Comparison of ENCODE assay signal across 22 mouse cellular contexts in the genomic region with DNA sequence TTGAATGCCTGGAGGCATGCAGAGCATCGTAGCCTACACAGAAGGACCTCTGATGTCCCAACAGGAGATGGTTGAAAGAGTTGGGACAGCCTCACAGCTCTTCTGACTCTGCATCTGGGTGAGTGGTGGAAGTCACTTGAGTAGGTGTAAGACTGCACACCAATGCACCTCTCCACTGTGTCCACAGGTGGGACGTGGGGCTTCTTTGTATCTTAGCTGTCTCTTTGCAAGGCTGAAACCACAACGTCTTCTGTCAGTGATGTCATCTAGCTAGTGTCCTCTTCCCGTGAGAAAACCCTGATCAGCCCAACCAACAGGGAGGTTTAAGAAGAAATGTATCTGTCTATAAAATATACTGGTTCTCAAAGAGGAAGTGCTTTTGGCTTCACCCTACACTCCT. TPM values are rescaled to one million over a fixed set of nuclear protein-coding genes. Genes with fewer than 3 reads are reported as not detected.
DNase-seq lines count a peak whose midpoint lies in the region; ATAC-seq and TF ChIP-seq lines count a peak whose summit lies in the region.
"Had no signal": no experiment of that assay in that cellular context is flagged by ENCODE, and none has a peak within 500 bp of the region (broad histone marks: within the 10 kb centered on the region; RNA-seq: fewer than 3 reads in every experiment).

No protein-coding gene starts in this region.

- no peak for TF ChIP-seq POLR2A in heart, adult 2 months (IDR thresholded peaks at IDR 0.05; ENCODE audit: insufficient read depth, low read depth, low read length)

- H3K9me3 ChIP-seq in heart, embryonic 14.5 days (ENCODE audit: control insufficient read depth, low read length) = no peaks in the 10 kb centered on the region
- H3K9me3 ChIP-seq in midbrain, embryonic 15.5 days = no peaks in the 10 kb centered on the region
- H3K9me3 ChIP-seq: embryonic facial prominence, embryonic 15.5 days; hindbrain, embryonic 15.5 days; lung, embryonic 15.5 days had no signal

- no peak for DNase-seq in heart, adult 2 months
- peak; percentile 64 for DNase-seq in CD4-positive, CD25-positive, alpha-beta regulatory T cell, adult 2 months (ENCODE audit: low read depth, low spot score)
- peak; percentile 77 for DNase-seq in induced T-regulatory cell, adult 2 months (ENCODE audit: low read depth)
- peak; percentile 68 to 70 for DNase-seq in natural killer cell, adult 2 months (ENCODE audit: low spot score in 2 of 2)
- no peak for DNase-seq in lung, adult 18-20 months
- DNase-seq: adrenal gland, adult 8-10 months; cerebellum, adult 18-20 months; gastrocnemius, postnatal 10 days; heart, postnatal 14 days; kidney, adult 11 months; kidney, postnatal 10 days; midbrain, embryonic 14.5 days; right cerebral cortex, adult 18-20 months; spleen, adult 18-20 months had no signal

- H3K4me2 ChIP-seq in heart, embryonic 14.5 days (ENCODE audit: low read length) = no peak overlapping the region
- H3K4me2 ChIP-seq in midbrain, embryonic 15.5 days = no peak overlapping the region
- H3K4me2 ChIP-seq: embryonic facial prominence, embryonic 15.5 days; hindbrain, embryonic 15.5 days; lung, embryonic 15.5 days had no signal

- H3K4me3 ChIP-seq in heart, embryonic 14.5 days (ENCODE audit: control insufficient read depth in 1 of 2, insufficient read depth in 1 of 2, low read depth in 1 of 2, low read length in 2 of 2) = no peak overlapping the region
- H3K4me3 ChIP-seq in heart, adult 2 months = no peak overlapping the region
- H3K4me3 ChIP-seq in midbrain, embryonic 15.5 days = no peak overlapping the region
- H3K4me3 ChIP-seq: embryonic facial prominence, embryonic 15.5 days; hindbrain, embryonic 15.5 days; layer of hippocampus, adult 2 months; lung, embryonic 15.5 days had no signal

- TF ChIP-seq EP300 in heart, adult 2 months (IDR thresholded peaks at IDR 0.05; ENCODE audit: insufficient read depth, low read depth, low read length) = no peak

- intact Hi-C loops in heart, adult 2 months (cut with DNase I) = no loop called here

- H3K9ac ChIP-seq in heart, embryonic 14.5 days (ENCODE audit: low read length) = no peak overlapping the region
- no peak overlapping the region for H3K9ac ChIP-seq in heart, adult 2 months (ENCODE audit: low read depth, low read length)
- no peak overlapping the region for H3K9ac ChIP-seq in midbrain, embryonic 15.5 days
- H3K9ac ChIP-seq: embryonic facial prominence, embryonic 15.5 days; hindbrain, embryonic 15.5 days; lung, embryonic 15.5 days had no signal

- no peaks in the 10 kb centered on the region for H3K36me3 ChIP-seq in heart, embryonic 14.5 days (ENCODE audit: control insufficient read depth, insufficient read depth, low read length)
- no peaks in the 10 kb centered on the region for H3K36me3 ChIP-seq in heart, adult 2 months (ENCODE audit: control insufficient read depth, insufficient read depth, low read length)
- H3K36me3 ChIP-seq in midbrain, embryonic 15.5 days (replicated peaks) = no peaks in the 10 kb centered on the region
- H3K36me3 ChIP-seq: embryonic facial prominence, embryonic 15.5 days; hindbrain, embryonic 15.5 days; lung, embryonic 15.5 days had no signal

- no peaks in the 10 kb centered on the region for H3K27me3 ChIP-seq in heart, embryonic 14.5 days (ENCODE audit: control insufficient read depth, insufficient read depth, low read length)
- no peaks in the 10 kb centered on the region for H3K27me3 ChIP-seq in heart, adult 2 months (ENCODE audit: control insufficient read depth, insufficient read depth, low read length)
- H3K27me3 ChIP-seq in midbrain, embryonic 15.5 days (replicated peaks) = no peaks in the 10 kb centered on the region
- H3K27me3 ChIP-seq: embryonic facial prominence, embryonic 15.5 days; hindbrain, embryonic 15.5 days; lung, embryonic 15.5 days had no signal

- H3K79me2 ChIP-seq in heart, adult 2 months (replicated peaks; ENCODE audit: control insufficient read depth, insufficient read depth, low read length) = no peaks in the 10 kb centered on the region

- no peaks in the 10 kb centered on the region for H3K4me1 ChIP-seq in heart, embryonic 14.5 days (ENCODE audit: control insufficient read depth in 2 of 2, insufficient read depth in 2 of 2, low read length in 2 of 2)
- no peaks in the 10 kb centered on the region for H3K4me1 ChIP-seq in heart, adult 2 months (ENCODE audit: control insufficient read depth, insufficient read depth, low read length)
- H3K4me1 ChIP-seq in midbrain, embryonic 15.5 days = no peaks in the 10 kb centered on the region
- H3K4me1 ChIP-seq: embryonic facial prominence, embryonic 15.5 days; hindbrain, embryonic 15.5 days; lung, embryonic 15.5 days had no signal

- no peak overlapping the region for H3K27ac ChIP-seq in heart, embryonic 14.5 days (replicated peaks in 1 of 2; ENCODE audit: control insufficient read depth in 1 of 2, insufficient read depth in 1 of 2, low read depth in 2 of 2, low read length in 2 of 2)
- no peak overlapping the region for H3K27ac ChIP-seq in heart, adult 2 months
- H3K27ac ChIP-seq in midbrain, embryonic 15.5 days = no peak overlapping the region
- H3K27ac ChIP-seq: embryonic facial prominence, embryonic 15.5 days; hindbrain, embryonic 15.5 days; layer of hippocampus, adult 2 months; lung, embryonic 15.5 days; stomach, postnatal 0 days had no signal

- WGBS in heart, embryonic 14.5 days = 81% methylated on average over 4 of the region's 4 CpGs
- WGBS in heart, adult 2 months = 74% methylated on average over 4 of the region's 4 CpGs
- 87% methylated on average over 4 of the region's 4 CpGs for WGBS in midbrain, embryonic 15.5 days

- no peak for TF ChIP-seq CTCF in heart, adult 2 months (IDR thresholded peaks at IDR 0.05)

- ATAC-seq in heart, embryonic 14.5 days (ENCODE audit: insufficient number of reproducible peaks, insufficient read depth, low FRiP score, low read depth) = 0 out of 2 replicates have a peak, but pooled peaks have one; percentile 35
- no peak for ATAC-seq in megakaryocyte progenitor cell, adult 5-6 weeks (replicated peaks; ENCODE audit: poor library complexity)
- no peak for ATAC-seq in midbrain, embryonic 15.5 days (replicated peaks)

RNA-seq across cellular contexts. Expression of a gene that starts 52.1 kb away (rescaled TPM):
- 0.69 and 1.5 TPM in 2 replicates for polyA plus RNA-seq in heart, embryonic 14.5 days (2014; fragmentation: Nextera tagmentation; extraction: Ambion mirVana)
- 1 to 10 TPM; 1.8 to 2.0 TPM for total RNA-seq in heart, adult 2 months (2021)
- polyA plus RNA-seq in heart, adult 2 months (2012; rRNA removed) = 1.7 and 3.7 TPM in 2 replicates
- 155 and 160 TPM in 2 replicates for total RNA-seq in megakaryocyte progenitor cell, adult 5-6 weeks (2015)
- 58.3 and 84.0 TPM in 2 replicates for total RNA-seq in megakaryocyte progenitor cell, adult 5-6 weeks (2017)
- polyA plus RNA-seq in midbrain, embryonic 15.5 days (2015; fragmentation: Nextera tagmentation; extraction: Ambion mirVana) = 1.6 and 1.9 TPM in 2 replicates

Comparison
In these comparisons a context has a peak if more than half of its experiments do, and no peak if none do; other contexts are left out.
1. DNase-seq: peak in CD4-positive, CD25-positive, alpha-beta regulatory T cell, adult 2 months (single experiment), induced T-regulatory cell, adult 2 months (single experiment) and natural killer cell, adult 2 months (2 of 2); none in heart, adult 2 months (0 of 2) and lung, adult 18-20 months (0 of 2).